Mouse (Mus musculus): ENCODE results near the gene Setx.
"Not testable (repeated sequence)": the region's sequence is repeated elsewhere in the genome, so short reads cannot be mapped to it uniquely, and the experiment has no call there.

DNA sequence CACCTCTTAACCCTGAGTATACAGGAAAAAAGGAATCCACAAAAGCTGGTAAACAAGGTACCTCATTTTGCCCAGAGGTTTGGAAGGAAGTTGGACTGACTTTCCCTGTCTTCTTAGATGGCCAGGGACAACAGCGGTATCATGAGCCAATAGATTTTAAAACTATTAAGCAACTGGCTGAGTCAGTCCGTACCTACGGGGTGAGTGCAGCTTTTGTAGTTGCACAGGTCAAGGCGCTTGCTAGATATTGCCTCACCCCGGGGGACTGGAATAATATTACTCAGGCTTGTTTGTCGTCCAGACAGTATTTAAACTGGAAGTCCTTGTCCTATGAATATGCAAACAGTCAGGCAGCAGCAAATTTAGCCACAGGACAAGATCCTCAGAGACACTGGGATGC, 34.7 kb upstream of the Setx start:
- not testable (repeated sequence) for TF ChIP-seq CTCF (IDR thresholded peaks at IDR 0.05; ENCODE audit: borderline replicate concordance, insufficient read depth, low read length); POLR2A (IDR thresholded peaks at IDR 0.05; ENCODE audit: low read depth, low read length)

Measured in embryonic fibroblast, embryonic 13.5 days (primary cell).